Mouse (Mus musculus): ENCODE data around the gene Alad. TPM values are rescaled to one million over a fixed set of nuclear protein-coding genes. Genes with fewer than 3 reads are reported as not detected.
A peak's percentile ranks its signal among the peaks of the same experiment; 100 is the strongest.

The Alad gene
- polyA plus RNA-seq, 1 experiment from 2014 or later, result 67.7 TPM

DNA sequence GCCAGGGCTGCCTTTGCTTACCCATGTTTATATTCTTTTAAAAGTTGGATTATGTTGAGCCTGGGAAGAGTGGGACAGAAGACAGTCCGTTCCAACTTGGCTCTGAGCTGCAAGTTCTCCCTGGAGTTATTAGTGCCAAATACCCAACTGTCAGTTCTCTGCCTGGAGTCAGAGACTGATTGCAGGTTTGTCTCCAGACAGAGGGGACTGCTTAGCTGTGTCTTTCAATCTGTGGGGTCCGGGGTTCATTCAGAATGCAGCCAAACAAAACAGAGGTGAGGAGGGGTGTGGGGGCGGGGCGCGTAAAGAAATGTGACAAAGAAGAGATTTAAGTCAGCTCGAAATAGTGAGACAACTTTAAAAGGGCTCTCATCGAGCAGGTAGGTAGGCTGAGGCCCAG is 18.2 kb downstream of the Alad start:
- Histone ChIP-seq H3K4me2 (ENCODE audit: low read length) (peak overlapping the region; percentile 54), H3K36me3 (ENCODE audit: control insufficient read depth, insufficient read depth) (0 out of 2 replicates have a peak, but pooled peaks cover 3% of the 10 kb centered on the region), H3K9ac (replicated peaks; ENCODE audit: low read depth, low read length) (peak overlapping the region; percentile 81), H3K27ac (ENCODE audit: low read length) (no peak overlapping the region), H3K4me3 (replicated peaks; ENCODE audit: low read length) (peak overlapping the region; percentile 84), H3K4me1 (replicated peaks; ENCODE audit: control insufficient read depth, insufficient read depth, low read length) (peaks cover 6% of the 10 kb centered on the region), H3K27me3 (replicated peaks; ENCODE audit: control insufficient read depth, insufficient read depth, low read length) (no peaks in the 10 kb centered on the region), H3K9me3 (ENCODE audit: control insufficient read depth, low read length) (no peaks in the 10 kb centered on the region)
- WGBS, result 2% methylated on average over 7 of the region's 7 CpGs
- ATAC-seq, result peak; percentile 17

DNA sequence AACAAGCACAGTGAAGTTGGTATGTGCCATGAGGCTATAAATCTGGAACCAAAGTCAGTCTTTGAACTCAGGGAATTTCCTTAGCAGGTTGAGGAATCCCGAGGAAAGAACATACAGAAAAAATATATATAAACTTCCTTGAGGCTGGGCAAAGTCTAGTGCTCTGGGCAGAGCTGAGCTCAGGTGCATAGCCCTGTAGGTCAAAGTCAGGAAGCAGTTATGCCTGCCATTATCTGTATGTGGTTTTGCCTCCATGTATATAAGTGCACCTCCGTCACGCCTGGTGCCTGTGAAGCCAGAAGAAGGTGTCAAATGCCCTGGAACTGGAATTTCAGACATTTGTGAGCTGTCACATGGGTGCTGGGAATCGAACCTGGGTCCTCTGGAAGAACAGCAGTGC is 18.9 kb downstream of the Alad start:
- Histone ChIP-seq H3K36me3 (ENCODE audit: control insufficient read depth, insufficient read depth) (0 out of 2 replicates have a peak, but pooled peaks cover 3% of the 10 kb centered on the region), H3K9ac (replicated peaks; ENCODE audit: low read depth, low read length) (no peak overlapping the region), H3K9me3 (ENCODE audit: control insufficient read depth, low read length) (no peaks in the 10 kb centered on the region), H3K27me3 (replicated peaks; ENCODE audit: control insufficient read depth, insufficient read depth, low read length) (no peaks in the 10 kb centered on the region), H3K4me2 (ENCODE audit: low read length) (no peak overlapping the region), H3K27ac (ENCODE audit: low read length) (no peak overlapping the region), H3K4me3 (replicated peaks; ENCODE audit: low read length) (no peak overlapping the region), H3K4me1 (replicated peaks; ENCODE audit: control insufficient read depth, insufficient read depth, low read length) (peaks cover 6% of the 10 kb centered on the region)
- ATAC-seq, result no peak
- WGBS, result 95% methylated on average over 4 of the region's 4 CpGs

- H3K36me3 ChIP-seq (ENCODE audit: control insufficient read depth, insufficient read depth), result 0 out of 2 replicates have a peak, but pooled peaks cover 3% of the 10 kb centered on the region
- no peak for ATAC-seq
- WGBS, result 51% methylated on average over 8 of the region's 8 CpGs
- no peak overlapping the region for H3K9ac ChIP-seq (replicated peaks; ENCODE audit: low read depth, low read length)
- peaks cover 6% of the 10 kb centered on the region for H3K4me1 ChIP-seq (replicated peaks; ENCODE audit: control insufficient read depth, insufficient read depth, low read length)
- H3K4me3 ChIP-seq (replicated peaks; ENCODE audit: low read length), result no peak overlapping the region
- no peaks in the 10 kb centered on the region for H3K27me3 ChIP-seq (replicated peaks; ENCODE audit: control insufficient read depth, insufficient read depth, low read length)
- no peak overlapping the region for H3K4me2 ChIP-seq (ENCODE audit: low read length)
- H3K27ac ChIP-seq (ENCODE audit: low read length), result no peak overlapping the region
- H3K9me3 ChIP-seq (ENCODE audit: control insufficient read depth, low read length), result no peaks in the 10 kb centered on the region
These were observed 22.9 kb downstream of the Alad start for GRCm38 (mm10) chr4:62496815-62497214.

- WGBS, result 80% methylated on average over 8 of the region's 8 CpGs
These were observed 23.8 kb downstream of the Alad start for GRCm38 (mm10) chr4:62495946-62496345.

DNA sequence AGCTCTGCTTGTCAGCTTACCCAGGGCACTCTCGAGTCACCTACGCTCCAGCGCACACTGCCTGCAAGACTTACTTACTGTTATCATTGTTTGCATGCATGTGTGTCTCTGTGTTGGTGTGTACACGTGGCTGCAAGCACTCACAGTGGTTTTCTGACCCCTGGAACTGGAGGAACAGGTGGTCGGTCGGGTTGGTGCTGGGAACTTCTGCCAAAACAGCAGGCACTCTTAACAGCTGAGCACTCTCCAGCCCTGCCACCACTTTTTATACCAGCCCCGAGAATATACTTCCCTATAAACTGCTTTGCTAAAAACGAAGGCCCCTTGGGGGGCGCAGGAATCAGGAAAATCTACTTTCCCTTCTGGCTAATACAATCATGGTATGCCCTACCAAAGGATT is 25.5 kb downstream of the Alad start:
- no peaks in the 10 kb centered on the region for H3K27me3 ChIP-seq (replicated peaks; ENCODE audit: control insufficient read depth, insufficient read depth, low read length)
- no peak overlapping the region for H3K4me2 ChIP-seq (ENCODE audit: low read length)
- 0 out of 2 replicates have a peak, but pooled peaks cover 3% of the 10 kb centered on the region for H3K36me3 ChIP-seq (ENCODE audit: control insufficient read depth, insufficient read depth)
- ATAC-seq, result no peak
- no peaks in the 10 kb centered on the region for H3K9me3 ChIP-seq (ENCODE audit: control insufficient read depth, low read length)
- no peak overlapping the region for H3K27ac ChIP-seq (ENCODE audit: low read length)
- no peak overlapping the region for H3K4me3 ChIP-seq (replicated peaks; ENCODE audit: low read length)
- H3K9ac ChIP-seq (replicated peaks; ENCODE audit: low read depth, low read length), result no peak overlapping the region
- WGBS, result 66% methylated on average over 9 of the region's 9 CpGs
- no peaks in the 10 kb centered on the region for H3K4me1 ChIP-seq (replicated peaks; ENCODE audit: control insufficient read depth, insufficient read depth, low read length)

More at GRCm38 (mm10) chr4:62495946-62496345, 23.8 kb downstream of the Alad start:
- Histone ChIP-seq H3K36me3 (ENCODE audit: control insufficient read depth, insufficient read depth) (0 out of 2 replicates have a peak, but pooled peaks cover 3% of the 10 kb centered on the region), H3K9ac (replicated peaks; ENCODE audit: low read depth, low read length) (no peak overlapping the region), H3K4me3 (replicated peaks; ENCODE audit: low read length) (no peak overlapping the region), H3K27me3 (replicated peaks; ENCODE audit: control insufficient read depth, insufficient read depth, low read length) (no peaks in the 10 kb centered on the region), H3K9me3 (ENCODE audit: control insufficient read depth, low read length) (no peaks in the 10 kb centered on the region), H3K4me2 (ENCODE audit: low read length) (no peak overlapping the region), H3K27ac (ENCODE audit: low read length) (no peak overlapping the region), H3K4me1 (replicated peaks; ENCODE audit: control insufficient read depth, insufficient read depth, low read length) (no peaks in the 10 kb centered on the region)
- ATAC-seq, result no peak

- H3K27ac ChIP-seq (ENCODE audit: low read length), result no peak overlapping the region
- no peak overlapping the region for H3K4me2 ChIP-seq (ENCODE audit: low read length)
- no peaks in the 10 kb centered on the region for H3K27me3 ChIP-seq (replicated peaks; ENCODE audit: control insufficient read depth, insufficient read depth, low read length)
- H3K4me3 ChIP-seq (replicated peaks; ENCODE audit: low read length), result no peak overlapping the region
- H3K4me1 ChIP-seq (replicated peaks; ENCODE audit: control insufficient read depth, insufficient read depth, low read length), result no peaks in the 10 kb centered on the region
- 84% methylated on average over 2 of the region's 2 CpGs for WGBS
- no peak overlapping the region for H3K9ac ChIP-seq (replicated peaks; ENCODE audit: low read depth, low read length)
- H3K9me3 ChIP-seq (ENCODE audit: control insufficient read depth, low read length), result no peaks in the 10 kb centered on the region
- ATAC-seq, result no peak
- no peaks in the 10 kb centered on the region for H3K36me3 ChIP-seq (ENCODE audit: control insufficient read depth, insufficient read depth)
These were observed 27.0 kb downstream of the Alad start for GRCm38 (mm10) chr4:62492682-62493081.

DNA sequence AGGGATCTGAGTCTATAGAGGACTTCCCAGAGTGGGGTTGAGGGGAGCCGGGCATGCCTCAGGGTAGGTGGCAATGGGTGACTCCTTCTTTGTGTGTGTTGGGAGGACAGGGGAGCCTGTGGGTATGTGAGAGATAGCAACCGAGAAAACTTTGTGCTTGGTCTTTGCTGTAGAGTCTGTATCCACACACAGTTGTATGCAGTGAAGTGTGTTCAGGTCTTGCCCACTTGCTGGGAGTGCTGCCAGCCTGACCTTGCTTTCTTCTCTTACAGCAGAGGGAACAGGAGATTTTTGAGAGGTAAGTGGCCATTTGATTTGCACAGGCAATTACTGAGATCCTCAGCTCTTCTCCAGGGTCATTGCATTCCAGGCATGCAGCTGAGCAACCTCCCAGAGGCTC is 31.8 kb downstream of the Alad start:
- Histone ChIP-seq H3K4me1 (replicated peaks; ENCODE audit: control insufficient read depth, insufficient read depth, low read length) (no peaks in the 10 kb centered on the region), H3K9me3 (ENCODE audit: control insufficient read depth, low read length) (no peaks in the 10 kb centered on the region), H3K36me3 (ENCODE audit: control insufficient read depth, insufficient read depth) (no peaks in the 10 kb centered on the region), H3K27ac (ENCODE audit: low read length) (no peak overlapping the region), H3K27me3 (replicated peaks; ENCODE audit: control insufficient read depth, insufficient read depth, low read length) (no peaks in the 10 kb centered on the region), H3K9ac (replicated peaks; ENCODE audit: low read depth, low read length) (no peak overlapping the region), H3K4me3 (replicated peaks; ENCODE audit: low read length) (no peak overlapping the region), H3K4me2 (ENCODE audit: low read length) (no peak overlapping the region)
- WGBS, result 100% methylated on average over 2 of the region's 2 CpGs
- ATAC-seq, result no peak

GRCm38 (mm10) chr4:62487172-62487571 is 32.5 kb downstream of the Alad start:
- Histone ChIP-seq H3K4me3 (replicated peaks; ENCODE audit: low read length) (no peak overlapping the region), H3K9me3 (ENCODE audit: control insufficient read depth, low read length) (no peaks in the 10 kb centered on the region), H3K4me2 (ENCODE audit: low read length) (no peak overlapping the region), H3K9ac (replicated peaks; ENCODE audit: low read depth, low read length) (no peak overlapping the region), H3K36me3 (ENCODE audit: control insufficient read depth, insufficient read depth) (no peaks in the 10 kb centered on the region), H3K27ac (ENCODE audit: low read length) (no peak overlapping the region), H3K4me1 (replicated peaks; ENCODE audit: control insufficient read depth, insufficient read depth, low read length) (no peaks in the 10 kb centered on the region), H3K27me3 (replicated peaks; ENCODE audit: control insufficient read depth, insufficient read depth, low read length) (no peaks in the 10 kb centered on the region)
- no peak for ATAC-seq
- WGBS, result 92% methylated on average over 5 of the region's 5 CpGs

- Histone ChIP-seq H3K4me1 (replicated peaks; ENCODE audit: control insufficient read depth, insufficient read depth, low read length) (no peaks in the 10 kb centered on the region), H3K36me3 (ENCODE audit: control insufficient read depth, insufficient read depth) (no peaks in the 10 kb centered on the region), H3K27me3 (replicated peaks; ENCODE audit: control insufficient read depth, insufficient read depth, low read length) (no peaks in the 10 kb centered on the region), H3K9ac (replicated peaks; ENCODE audit: low read depth, low read length) (no peak overlapping the region), H3K27ac (ENCODE audit: low read length) (no peak overlapping the region), H3K4me2 (ENCODE audit: low read length) (no peak overlapping the region), H3K4me3 (replicated peaks; ENCODE audit: low read length) (no peak overlapping the region), H3K9me3 (ENCODE audit: control insufficient read depth, low read length) (no peaks in the 10 kb centered on the region)
- 92% methylated on average over 15 of the region's 15 CpGs for WGBS
- ATAC-seq, result no peak
These were observed 33.5 kb downstream of the Alad start for GRCm38 (mm10) chr4:62486162-62486696.

Data from forebrain, embryonic 16.5 days (tissue).